Mouse (Mus musculus) lung, adult 2 months (tissue): Measurements from ENCODE around the gene Retreg3. TPM values are rescaled to one million over a fixed set of nuclear protein-coding genes. Genes with fewer than 3 reads are reported as not detected.
"Not testable (repeated sequence)": the region's sequence is repeated elsewhere in the genome, so short reads cannot be mapped to it uniquely, and the experiment has no call there.

Source experiments
- DNase-seq: peaks from one replicate; pipeline ENCODE4 v3.0.0; 2022
- H3K4me1 ChIP-seq: fragments of 200-500 bp; 2 replicates; pipeline ENCODE4 v1.6.1; 2011; ENCODE audit warnings: low read length; ENCODE audit not compliant: control insufficient read depth, insufficient read depth
- H3K4me3 ChIP-seq: fragments of 200-500 bp; replicated peaks from 2 replicates; pipeline ENCODE3; 2011; ENCODE audit warnings: low read depth, mild to moderate bottlenecking, control low read depth, low read length; ENCODE audit errors: extremely low read depth
- CTCF ChIP-seq: fragments of 200-500 bp; IDR thresholded peaks from 2 replicates; pipeline ENCODE4 v1.5.1; 2011; ENCODE audit warnings: mild to moderate bottlenecking, low read length, control low read depth; ENCODE audit not compliant: insufficient read depth
- POLR2A ChIP-seq: fragments of 200-500 bp; IDR thresholded peaks from 2 replicates; pipeline ENCODE4 v1.6.1; 2011; ENCODE audit warnings: low read depth, mild to moderate bottlenecking, control low read depth, low read length, borderline replicate concordance; ENCODE audit errors: extremely low read depth
- WGBS: fragments of 180-500 bp; shearing (Covaris S2); methylation state at CpG from one replicate; pipeline ENCODE4 v1.1.7; 2018; 5-methylcytosine and 5-hydroxymethylcytosine counted together
- polyA plus RNA-seq: library from polyadenylated mRNA; depleted of rRNA; stranded (reverse); fragments of >200 nt; gene quantifications from 2 replicates; pipeline ENCODE4 v1.2.3, GENCODE M21; 2012

Retreg3 gene
- polyA plus RNA-seq, 1 experiment: 58.8 TPM

DNA sequence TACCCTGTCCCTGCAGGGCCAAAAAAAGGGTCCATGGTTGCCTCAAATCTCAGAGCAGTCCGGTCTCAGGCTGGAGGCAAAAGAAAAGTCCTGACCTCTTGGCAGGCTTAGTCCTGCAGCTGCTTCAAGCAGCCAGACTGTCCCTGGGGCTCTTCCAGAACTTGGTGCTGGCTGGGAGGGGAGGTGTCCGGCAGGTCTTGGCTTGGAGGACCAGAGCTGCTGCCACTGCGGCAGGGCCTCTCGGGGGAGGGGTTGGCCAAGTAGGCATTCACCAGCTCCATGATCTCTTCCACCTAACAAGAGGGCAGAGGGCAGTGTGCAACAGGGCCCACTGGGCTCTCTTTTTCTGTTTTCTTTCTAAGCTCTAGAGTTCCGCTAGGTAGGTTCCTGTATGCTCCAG lies 43.1 kb upstream of the Retreg3 start:
- 42% methylated on average over 5 of the region's 5 CpGs for WGBS
- peaks cover 6% of the 10 kb centered on the region; the same call in 1 of the 2 replicates for H3K4me1 ChIP-seq
- DNase-seq: no peak
- no peak overlapping the region for H3K4me3 ChIP-seq
- no peak for TF ChIP-seq POLR2A
- TF ChIP-seq CTCF: no peak

DNA sequence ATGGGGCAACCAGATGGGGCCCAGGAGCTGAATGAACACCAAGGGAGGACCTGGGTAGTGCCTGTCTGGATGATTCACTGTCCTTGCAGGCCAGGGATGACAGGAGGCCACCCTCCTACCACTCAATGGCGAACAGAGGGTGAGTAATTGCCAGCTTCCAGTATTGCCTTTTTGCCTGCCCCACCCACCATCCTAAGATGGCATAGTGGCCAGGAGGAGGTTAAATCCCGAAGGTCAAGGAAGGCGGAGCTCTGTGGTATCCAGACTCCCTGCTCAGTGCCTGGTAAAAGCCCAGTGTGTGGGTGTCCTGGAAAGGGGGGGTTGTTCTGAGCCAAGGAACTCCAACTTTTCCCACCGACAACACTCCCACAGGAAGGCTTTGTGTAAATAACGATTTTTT lies 42.6 kb upstream of the Retreg3 start:
- TF ChIP-seq POLR2A (no peak), CTCF (no peak)
- no peak for DNase-seq
- 24% methylated on average over 5 of the region's 5 CpGs for WGBS
- H3K4me1 ChIP-seq: peaks cover 6% of the 10 kb centered on the region; the same call in 1 of the 2 replicates
- no peak overlapping the region for H3K4me3 ChIP-seq

DNA sequence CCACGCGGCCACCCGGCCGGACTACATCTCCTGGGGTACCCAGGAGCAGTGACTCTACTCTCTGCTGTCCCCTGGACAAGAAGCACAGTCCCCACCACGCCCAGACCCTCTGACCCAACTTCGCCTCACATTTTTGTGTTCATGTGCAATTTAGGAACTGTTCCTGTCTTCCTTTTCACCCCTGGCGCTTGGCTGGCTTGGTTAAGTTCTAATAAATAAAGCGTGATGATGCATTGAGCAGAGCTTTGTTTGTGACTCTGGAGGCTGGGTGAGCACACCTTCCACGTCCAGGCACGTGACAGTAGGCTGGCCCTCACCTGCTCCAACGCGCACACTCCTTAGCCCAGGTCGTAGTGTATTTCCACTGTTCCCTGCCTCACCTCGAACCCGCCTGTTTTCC lies 41.9 kb upstream of the Retreg3 start:
- H3K4me3 ChIP-seq: no peak overlapping the region
- DNase-seq: no peak
- TF ChIP-seq CTCF: no peak
- TF ChIP-seq POLR2A: no peak
- H3K4me1 ChIP-seq: peaks cover 6% of the 10 kb centered on the region; the same call in 1 of the 2 replicates
- WGBS: 90% methylated on average over 15 of the region's 15 CpGs

DNA sequence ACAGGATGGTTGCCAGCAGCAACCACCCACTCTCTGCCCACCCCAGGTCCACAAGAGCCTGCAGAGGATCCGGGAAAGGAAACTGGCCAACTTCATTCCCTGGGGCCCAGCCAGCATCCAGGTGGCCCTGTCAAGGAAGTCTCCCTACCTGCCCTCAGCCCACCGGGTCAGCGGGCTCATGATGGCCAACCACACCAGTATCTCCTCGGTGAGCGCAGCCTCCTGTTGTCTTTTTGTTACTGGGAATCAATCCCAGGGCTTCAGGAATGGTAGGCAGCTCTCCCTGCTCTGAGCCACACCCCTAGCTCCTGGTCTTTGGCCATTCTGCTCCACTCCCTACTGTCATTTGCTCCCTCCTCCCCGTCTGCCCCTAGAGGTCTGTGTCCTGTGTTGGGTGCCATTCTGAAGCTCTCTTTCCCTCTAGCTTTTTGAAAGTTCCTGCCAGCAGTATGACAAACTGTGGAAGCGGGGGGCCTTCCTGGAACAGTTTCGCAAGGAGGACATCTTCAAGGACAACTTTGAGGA lies 41.4 kb upstream of the Retreg3 start:
- WGBS: 78% methylated on average over 8 of the region's 8 CpGs
- DNase-seq, H3K4me1 ChIP-seq, H3K4me3 ChIP-seq: not testable (repeated sequence)

DNA sequence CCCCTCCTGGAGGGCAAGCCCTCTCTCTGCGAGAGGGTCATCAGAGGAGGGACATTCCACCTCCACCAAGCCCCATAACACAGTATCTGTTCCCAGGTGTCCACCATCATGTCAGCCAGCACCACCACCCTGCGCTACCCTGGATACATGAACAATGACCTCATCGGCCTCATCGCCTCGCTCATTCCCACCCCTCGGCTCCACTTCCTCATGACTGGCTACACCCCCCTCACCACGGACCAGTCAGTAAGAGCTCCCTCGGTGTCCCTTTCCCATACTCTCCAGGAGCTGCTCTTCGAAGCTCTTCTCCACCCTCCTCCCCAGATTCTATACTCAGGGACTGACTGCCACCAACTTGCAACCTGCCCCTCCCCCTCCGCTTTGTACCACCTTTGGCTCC lies 40.5 kb upstream of the Retreg3 start:
- H3K4me1 ChIP-seq, H3K4me3 ChIP-seq, DNase-seq: not testable (repeated sequence)
- 70% methylated on average over 10 of the region's 10 CpGs for WGBS

DNA sequence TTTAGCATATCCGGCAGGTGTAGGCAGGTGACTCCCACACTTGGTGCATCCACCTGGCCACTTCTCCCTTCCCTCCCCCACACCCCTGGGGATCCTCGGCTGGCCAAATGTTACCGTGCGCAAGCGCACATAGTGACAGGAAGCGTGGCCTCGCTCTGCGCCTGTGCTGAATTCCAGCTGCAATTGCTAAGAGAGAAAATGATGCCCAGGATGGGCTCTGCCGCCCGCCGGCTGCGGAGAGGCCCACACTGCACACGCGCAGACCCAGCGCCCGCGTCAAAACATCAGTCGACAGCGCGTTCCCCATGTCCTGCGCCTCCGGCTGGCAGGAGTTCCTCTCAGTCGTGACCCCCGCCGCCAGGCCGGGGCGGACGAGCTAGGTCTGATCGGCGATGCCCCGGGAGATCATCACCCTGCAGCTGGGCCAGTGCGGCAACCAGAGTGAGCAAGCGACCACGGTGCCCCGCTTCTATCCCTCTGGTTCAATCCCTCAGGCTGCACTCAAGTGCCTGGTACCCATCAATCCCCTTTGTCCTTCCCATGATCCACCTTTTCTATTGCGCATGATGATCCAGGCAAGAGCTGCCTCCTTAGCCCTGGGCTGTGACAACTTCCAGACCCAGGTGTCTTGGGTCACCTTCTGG lies 36.2 kb upstream of the Retreg3 start, which contains the start of gene Tubg2:
TSS of gene Tubg2 (plus strand) at position 180 of the 644 bp plus-strand sequence.
- H3K4me1 ChIP-seq: no peaks in the 10 kb centered on the region
- WGBS: 4% methylated on average over 36 of the region's 36 CpGs
- DNase-seq: no peak
- H3K4me3 ChIP-seq: peak within 1 kb of the TSS; percentile 39
- TF ChIP-seq CTCF (no peak), POLR2A (no peak)

DNA sequence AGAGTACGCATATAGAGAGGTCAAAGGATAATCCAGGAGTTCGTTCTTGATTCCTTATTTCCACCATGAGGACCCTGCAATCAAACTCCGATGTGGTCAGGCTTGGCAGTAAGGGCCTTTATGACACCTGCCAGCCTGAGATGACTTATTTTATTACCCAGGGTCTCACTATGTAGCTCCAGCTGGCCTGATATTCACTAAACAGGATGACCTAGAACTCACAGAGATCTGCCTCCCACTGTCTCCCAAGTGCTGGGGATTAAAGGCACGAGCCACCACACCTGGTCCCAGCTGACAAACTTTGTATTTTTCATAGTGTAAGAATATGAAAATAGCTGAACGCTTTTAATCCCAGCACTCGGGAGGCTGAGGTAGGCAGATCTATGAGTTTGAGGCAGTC lies 35.5 kb upstream of the Retreg3 start:
- TF ChIP-seq CTCF: no peak
- no peak for TF ChIP-seq POLR2A
- no peak for DNase-seq
- WGBS: 76% methylated on average over 6 of the region's 6 CpGs
- no peaks in the 10 kb centered on the region for H3K4me1 ChIP-seq
- H3K4me3 ChIP-seq: no peak overlapping the region

DNA sequence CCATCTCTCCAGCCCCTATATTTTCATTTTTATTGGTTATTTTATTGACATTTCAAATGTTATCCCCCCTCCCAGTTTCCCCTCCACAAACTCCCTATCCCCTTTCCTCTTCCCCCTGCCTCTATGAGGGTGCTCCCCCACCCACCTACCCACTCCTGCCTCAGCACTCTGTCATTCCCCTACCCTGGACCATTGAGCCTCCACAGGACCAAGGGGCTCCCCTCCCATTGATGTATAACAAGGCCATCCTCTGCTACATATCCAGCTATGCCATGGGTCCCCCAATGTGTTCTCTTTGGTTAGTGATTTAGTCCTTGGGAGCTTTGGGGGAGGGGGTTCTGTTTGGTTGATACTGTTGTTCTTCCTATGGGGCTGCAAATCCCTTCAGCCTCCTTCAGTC lies 35.0 kb upstream of the Retreg3 start:
- DNase-seq: no peak
- H3K4me3 ChIP-seq: no peak overlapping the region
- H3K4me1 ChIP-seq: no peaks in the 10 kb centered on the region
- TF ChIP-seq POLR2A (no peak), CTCF (no peak)

DNA sequence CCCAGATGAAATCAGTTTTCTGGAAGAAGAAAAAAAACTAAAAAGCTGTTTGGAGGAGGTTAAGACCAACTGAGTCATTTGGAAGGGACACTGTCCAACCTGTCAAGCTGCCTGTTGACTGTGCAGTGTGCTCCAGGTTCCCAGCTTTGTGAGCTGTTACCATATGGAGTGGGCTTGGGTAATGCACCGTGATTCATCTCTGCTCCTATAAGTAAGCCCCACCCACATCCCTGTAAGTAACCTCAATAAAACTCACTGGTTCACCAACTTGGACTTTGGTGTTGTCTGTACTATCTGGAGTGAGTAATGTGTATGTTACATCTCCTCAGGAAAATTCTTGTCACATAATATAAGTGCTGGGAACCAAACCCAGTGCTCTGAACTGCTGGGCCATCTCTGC lies 33.1 kb upstream of the Retreg3 start:
- H3K4me3 ChIP-seq: no peak overlapping the region
- 83% methylated on average over 1 of the region's 1 CpGs for WGBS
- no peak for DNase-seq
- TF ChIP-seq CTCF (no peak), POLR2A (no peak)
- no peaks in the 10 kb centered on the region for H3K4me1 ChIP-seq

DNA sequence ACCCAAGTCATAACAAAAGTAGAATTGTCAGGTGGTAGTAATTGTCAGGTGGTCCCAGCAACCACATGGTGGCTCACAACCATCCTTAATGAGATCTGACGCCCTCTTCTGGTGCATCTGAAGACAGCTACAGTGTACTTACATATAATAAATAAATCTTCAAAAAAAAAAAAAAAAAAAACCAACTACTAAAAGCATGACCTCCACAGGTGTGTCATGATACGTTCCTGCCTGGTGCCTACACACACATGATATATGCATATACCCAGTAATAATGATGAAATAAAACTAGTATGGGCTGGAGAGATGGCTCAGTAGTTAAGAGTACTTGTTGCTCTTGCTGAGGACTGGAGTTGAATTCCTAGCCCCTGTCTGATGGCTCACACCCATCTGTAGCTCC lies 31.4 kb upstream of the Retreg3 start:
- no peak overlapping the region for H3K4me3 ChIP-seq
- DNase-seq: no peak
- H3K4me1 ChIP-seq: no peaks in the 10 kb centered on the region
- 48% methylated on average over 2 of the region's 2 CpGs for WGBS
- TF ChIP-seq POLR2A (no peak), CTCF (no peak)
